In genomic region chr17:27821407-27822338, GRCm38 (mm10) we compare ENCODE assay signal across 8 mouse cellular contexts. TPM values are rescaled to one million over a fixed set of nuclear protein-coding genes. Genes with fewer than 3 reads are reported as not detected.
DNase-seq lines count a peak whose midpoint lies in the region; ATAC-seq and TF ChIP-seq lines count a peak whose summit lies in the region.

No protein-coding gene starts in this region.

- H3K4me2 ChIP-seq in lung, embryonic 15.5 days: peak overlapping the region; percentile 80
- H3K4me2 ChIP-seq in heart, embryonic 14.5 days (ENCODE audit: low read length): peak overlapping the region; percentile 83
- peak overlapping the region; percentile 62 for H3K4me2 ChIP-seq in midbrain, embryonic 11.5 days

- no peak for DNase-seq in lung, adult 2 months
- peak; percentile 60 for DNase-seq in c-Kit-positive CD71-positive TER-119-positive erythroid progenitor cells, embryonic 14.5 days (ENCODE audit: low spot score)
- peak; percentile 74 for DNase-seq in kidney, postnatal 14 days
- peak; percentile 68 for DNase-seq in midbrain, embryonic 11.5 days (ENCODE audit: low spot score, missing footprints)
- peak; percentile 40 for DNase-seq in thymus, postnatal 4 days
- no peak for DNase-seq in gastrocnemius, postnatal 4 days (ENCODE audit: low spot score in 2 of 2)

- TF ChIP-seq POLR2A in lung, adult 2 months (IDR thresholded peaks at IDR 0.05; ENCODE audit: borderline replicate concordance, extremely low read depth, low read depth, low read length): no peak

- TF ChIP-seq CTCF in lung, adult 2 months (IDR thresholded peaks at IDR 0.05; ENCODE audit: insufficient read depth, low read length): no peak

- peak overlapping the region; percentile 89 for H3K4me3 ChIP-seq in lung, embryonic 15.5 days
- H3K4me3 ChIP-seq in lung, adult 2 months (replicated peaks; ENCODE audit: extremely low read depth, low read depth, low read length): no peak overlapping the region
- peak overlapping the region; percentile 81 to 98; a peak in 2 of 4 replicates for H3K4me3 ChIP-seq in heart, embryonic 14.5 days (ENCODE audit: control insufficient read depth in 1 of 2, insufficient read depth in 1 of 2, low read depth in 1 of 2, low read length in 2 of 2)
- no peak overlapping the region for H3K4me3 ChIP-seq in midbrain, embryonic 11.5 days (ENCODE audit: low read depth, low read length)

- no peaks in the 10 kb centered on the region for H3K36me3 ChIP-seq in lung, embryonic 15.5 days
- no peaks in the 10 kb centered on the region for H3K36me3 ChIP-seq in heart, embryonic 14.5 days (ENCODE audit: control insufficient read depth, insufficient read depth, low read length)
- no peaks in the 10 kb centered on the region for H3K36me3 ChIP-seq in midbrain, embryonic 11.5 days (ENCODE audit: control insufficient read depth, insufficient read depth, low read length)

- peak overlapping the region; percentile 79 for H3K27ac ChIP-seq in lung, embryonic 15.5 days
- peak overlapping the region; percentile 93 to 96 for H3K27ac ChIP-seq in heart, embryonic 14.5 days (replicated peaks in 1 of 2; ENCODE audit: control insufficient read depth in 1 of 2, insufficient read depth in 1 of 2, low read depth in 2 of 2, low read length in 2 of 2)
- 0 out of 2 replicates have a peak overlapping the region, but pooled peaks have one; percentile 72 for H3K27ac ChIP-seq in midbrain, embryonic 11.5 days (ENCODE audit: low read depth, low read length)

- peak overlapping the region; percentile 69; the same call in 1 of the 2 replicates for H3K9ac ChIP-seq in lung, embryonic 15.5 days
- H3K9ac ChIP-seq in heart, embryonic 14.5 days (ENCODE audit: low read length): peak overlapping the region; percentile 96
- H3K9ac ChIP-seq in midbrain, embryonic 11.5 days (ENCODE audit: low read length): peak overlapping the region; percentile 75

- WGBS in lung, embryonic 15.5 days: 52% methylated on average over 9 of the region's 9 CpGs
- WGBS in lung, adult 2 months: 46% methylated on average over 9 of the region's 9 CpGs
- 54% methylated on average over 9 of the region's 9 CpGs for WGBS in heart, embryonic 14.5 days
- 70% methylated on average over 9 of the region's 9 CpGs for WGBS in midbrain, embryonic 11.5 days

- no peaks in the 10 kb centered on the region for H3K27me3 ChIP-seq in lung, embryonic 15.5 days
- no peaks in the 10 kb centered on the region for H3K27me3 ChIP-seq in heart, embryonic 14.5 days (ENCODE audit: control insufficient read depth, insufficient read depth, low read length)
- no peaks in the 10 kb centered on the region for H3K27me3 ChIP-seq in midbrain, embryonic 11.5 days (ENCODE audit: control insufficient read depth, insufficient read depth, low read length)

- no peak for ATAC-seq in lung, embryonic 15.5 days (ENCODE audit: borderline replicate concordance, extremely low read depth, low FRiP score, low TSS enrichment)
- no peak for ATAC-seq in heart, embryonic 14.5 days (ENCODE audit: insufficient number of reproducible peaks, insufficient read depth, low FRiP score, low read depth)
- ATAC-seq in midbrain, embryonic 11.5 days (ENCODE audit: low FRiP score): no peak

- H3K4me1 ChIP-seq in lung, embryonic 15.5 days: peaks cover 37% of the 10 kb centered on the region
- H3K4me1 ChIP-seq in lung, adult 2 months (ENCODE audit: control insufficient read depth, insufficient read depth, low read length): peaks cover 10% of the 10 kb centered on the region
- peaks cover 9 to 24% of the 10 kb centered on the region in 2 experiments for H3K4me1 ChIP-seq in heart, embryonic 14.5 days (ENCODE audit: control insufficient read depth in 2 of 2, insufficient read depth in 2 of 2, low read length in 2 of 2)
- H3K4me1 ChIP-seq in midbrain, embryonic 11.5 days (ENCODE audit: control insufficient read depth, insufficient read depth, low read length): peaks cover 23% of the 10 kb centered on the region

- H3K9me3 ChIP-seq in lung, embryonic 15.5 days: no peaks in the 10 kb centered on the region
- no peaks in the 10 kb centered on the region for H3K9me3 ChIP-seq in heart, embryonic 14.5 days (ENCODE audit: control insufficient read depth, low read length)
- H3K9me3 ChIP-seq in midbrain, embryonic 11.5 days (ENCODE audit: control insufficient read depth, low read length): no peaks in the 10 kb centered on the region

RNA-seq across cellular contexts. Expression of gene D17Wsu92e, which starts 1.2 kb away (rescaled TPM):
- 15.9 and 16.8 TPM in 2 replicates for polyA plus RNA-seq in lung, embryonic 15.5 days (2015; fragmentation: Nextera tagmentation; extraction: Ambion mirVana)
- 95.1 and 131 TPM in 2 replicates for polyA plus RNA-seq in lung, adult 2 months (2012; rRNA removed)
- polyA plus RNA-seq in heart, embryonic 14.5 days (2014; fragmentation: Nextera tagmentation; extraction: Ambion mirVana): 15.4 and 16.6 TPM in 2 replicates
- polyA plus RNA-seq in midbrain, embryonic 11.5 days (2014; fragmentation: Nextera tagmentation; extraction: Ambion mirVana): 8.7 and 10.9 TPM in 2 replicates
- 10 to 100 TPM; 69.7 to 74.0 TPM for total RNA-seq in gastrocnemius, postnatal 4 days (2021)

RNA-seq across cellular contexts. Expression of gene Snrpc, which starts 16.3 kb away (rescaled TPM):
- polyA plus RNA-seq in lung, embryonic 15.5 days (2015; fragmentation: Nextera tagmentation; extraction: Ambion mirVana): 320 and 343 TPM in 2 replicates
- polyA plus RNA-seq in lung, adult 2 months (2012; rRNA removed): 81.0 and 90.0 TPM in 2 replicates
- 213 and 228 TPM in 2 replicates for polyA plus RNA-seq in heart, embryonic 14.5 days (2014; fragmentation: Nextera tagmentation; extraction: Ambion mirVana)
- polyA plus RNA-seq in midbrain, embryonic 11.5 days (2014; fragmentation: Nextera tagmentation; extraction: Ambion mirVana): 358 and 416 TPM in 2 replicates
- 100 to 1,000 TPM in 1 of 2 experiments, 10 to 100 TPM in 1; 97.3 to 109 TPM for total RNA-seq in gastrocnemius, postnatal 4 days (2021)

RNA-seq across cellular contexts. Expression of gene Uhrf1bp1, which starts 34.6 kb away (rescaled TPM):
- polyA plus RNA-seq in lung, embryonic 15.5 days (2015; fragmentation: Nextera tagmentation; extraction: Ambion mirVana): 3.5 and 4.8 TPM in 2 replicates
- 8.4 and 8.5 TPM in 2 replicates for polyA plus RNA-seq in lung, adult 2 months (2012; rRNA removed)
- 3.2 and 3.3 TPM in 2 replicates for polyA plus RNA-seq in heart, embryonic 14.5 days (2014; fragmentation: Nextera tagmentation; extraction: Ambion mirVana)
- 4.9 TPM in 2 replicates for polyA plus RNA-seq in midbrain, embryonic 11.5 days (2014; fragmentation: Nextera tagmentation; extraction: Ambion mirVana)
- total RNA-seq in gastrocnemius, postnatal 4 days (2021): 10 to 100 TPM; 19.3 to 19.5 TPM

Comparison
In these comparisons a context has a peak if more than half of its experiments do, and no peak if none do; other contexts are left out.
1. H3K4me3 ChIP-seq: peak in lung, embryonic 15.5 days (single experiment) and heart, embryonic 14.5 days (2 of 2); none in lung, adult 2 months (single experiment) and midbrain, embryonic 11.5 days (single experiment).
2. DNase-seq: peak in c-Kit-positive CD71-positive TER-119-positive erythroid progenitor cells, embryonic 14.5 days (single experiment), kidney, postnatal 14 days (single experiment), midbrain, embryonic 11.5 days (single experiment) and thymus, postnatal 4 days (single experiment); none in lung, adult 2 months (single experiment) and gastrocnemius, postnatal 4 days (0 of 2).
3. Peak in every context shown above with its lines, with median percentiles within 50 percentile points of each other: H3K27ac ChIP-seq, H3K4me2 ChIP-seq and H3K9ac ChIP-seq.